Mouse (Mus musculus) ovary, adult 18-20 months (tissue): ENCODE measurements around the gene Ttpal.
A peak's percentile ranks its signal among the peaks of the same experiment; 100 is the strongest.

Experiments used
- DNase-seq: peaks from one replicate; pipeline ENCODE4 v3.0.0; 2022; ENCODE audit warnings: low spot score, mixed read lengths

The Ttpal gene

GRCm38 (mm10) chr2:163602101-163602971 is at the start of gene Ttpal:
Gene Ttpal, plus strand, starts transcription at chr2:163602314.
- DNase-seq = peak; percentile 76

GRCm38 (mm10) chr2:163552518-163552929 is 49.6 kb upstream of the Ttpal start:
- DNase-seq = no peak

GRCm38 (mm10) chr2:163554425-163554982 is 47.6 kb upstream of the Ttpal start:
- no peak for DNase-seq

- no peak for DNase-seq
Observed at GRCm38 (mm10) chr2:163554996-163555395, 47.1 kb upstream of the Ttpal start.

GRCm38 (mm10) chr2:163555417-163555816 is 46.7 kb upstream of the Ttpal start:
- DNase-seq = peak; percentile 67

GRCm38 (mm10) chr2:163558548-163558947 is 43.6 kb upstream of the Ttpal start:
- no peak for DNase-seq

GRCm38 (mm10) chr2:163559236-163559635 is 42.9 kb upstream of the Ttpal start:
- DNase-seq = no peak

- no peak for DNase-seq
Observed at GRCm38 (mm10) chr2:163560247-163560646, 41.9 kb upstream of the Ttpal start.

- no peak for DNase-seq
Observed at GRCm38 (mm10) chr2:163561258-163561948, 40.7 kb upstream of the Ttpal start.

- no peak for DNase-seq
Observed at GRCm38 (mm10) chr2:163564646-163565045, 37.5 kb upstream of the Ttpal start.

- DNase-seq = no peak
Observed at GRCm38 (mm10) chr2:163574321-163574720, 27.8 kb upstream of the Ttpal start.

- DNase-seq = no peak
Observed at GRCm38 (mm10) chr2:163575248-163575647, 26.9 kb upstream of the Ttpal start.

- no peak for DNase-seq
Observed at GRCm38 (mm10) chr2:163577986-163578385, 24.1 kb upstream of the Ttpal start.

- DNase-seq = peak; percentile 69
Observed at GRCm38 (mm10) chr2:163580069-163580945, 21.8 kb upstream of the Ttpal start.

- DNase-seq = peak; percentile 14
Observed at GRCm38 (mm10) chr2:163583226-163584087, 18.7 kb upstream of the Ttpal start.

- DNase-seq = no peak
Observed at GRCm38 (mm10) chr2:163584088-163584426, 18.1 kb upstream of the Ttpal start.

GRCm38 (mm10) chr2:163586384-163587261 is 15.5 kb upstream of the Ttpal start:
- no peak for DNase-seq

- DNase-seq = no peak
Observed at GRCm38 (mm10) chr2:163587506-163587905, 14.6 kb upstream of the Ttpal start.

GRCm38 (mm10) chr2:163590211-163590610 is 11.9 kb upstream of the Ttpal start:
- no peak for DNase-seq

- DNase-seq = no peak
Observed at GRCm38 (mm10) chr2:163590996-163591395, 11.1 kb upstream of the Ttpal start.
